Mouse (Mus musculus): ENCODE data around the gene Fam102a. TPM values are rescaled to one million over a fixed set of nuclear protein-coding genes. Genes with fewer than 3 reads are reported as not detected.

The Fam102a gene
- polyA plus RNA-seq, 1 experiment: 37.5 TPM

- Histone ChIP-seq H3K36me3 (ENCODE audit: control insufficient read depth, insufficient read depth, low read length) (peaks cover 3% of the 10 kb centered on the region; the same call in 1 of the 2 replicates), H3K4me1 (ENCODE audit: control insufficient read depth, insufficient read depth, insufficient read length) (peaks cover 4% of the 10 kb centered on the region), H3K27me3 (ENCODE audit: control insufficient read depth, insufficient read depth, low read length) (no peaks in the 10 kb centered on the region; the same call in 1 of the 2 replicates), H3K4me3 (ENCODE audit: extremely low read depth, insufficient read depth, insufficient read length) (peak overlapping the region; percentile 16; the same call in 1 of the 2 replicates), H3K27ac (ENCODE audit: insufficient read depth, low read length) (no peak overlapping the region)
- DNase-seq (ENCODE audit: low read depth in 1 of 2, low spot score in 2 of 2): peak in 1 of 2 experiments; percentile 81
- TF ChIP-seq CTCF (IDR thresholded peaks at IDR 0.05; ENCODE audit: extremely low read depth, insufficient read depth, insufficient read length, insufficient replicate concordance) (peak; percentile 84), POLR2A (IDR thresholded peaks at IDR 0.05; ENCODE audit: low read depth, low read length) (no peak)
- WGBS: under 1% methylated on average over 11 of the region's 11 CpGs
Observed at GRCm38 (mm10) chr2:32602600-32603054, 67.5 kb downstream of the Fam102a start.

- no peaks in the 10 kb centered on the region; the same call in 1 of the 2 replicates for H3K27me3 ChIP-seq (ENCODE audit: control insufficient read depth, insufficient read depth, low read length)
- peaks cover 14% of the 10 kb centered on the region for H3K4me1 ChIP-seq (ENCODE audit: control insufficient read depth, insufficient read depth, insufficient read length)
- H3K36me3 ChIP-seq (ENCODE audit: control insufficient read depth, insufficient read depth, low read length): no peaks in the 10 kb centered on the region
- no peak for TF ChIP-seq POLR2A (IDR thresholded peaks at IDR 0.05; ENCODE audit: low read depth, low read length)
- no peak for TF ChIP-seq CTCF (IDR thresholded peaks at IDR 0.05; ENCODE audit: extremely low read depth, insufficient read depth, insufficient read length, insufficient replicate concordance)
- H3K4me3 ChIP-seq (ENCODE audit: extremely low read depth, insufficient read depth, insufficient read length): no peak overlapping the region
- no peak overlapping the region for H3K27ac ChIP-seq (ENCODE audit: insufficient read depth, low read length)
- DNase-seq (ENCODE audit: low read depth in 1 of 2, low spot score in 2 of 2): no peak
- 72% methylated on average over 10 of the region's 10 CpGs for WGBS
Observed at GRCm38 (mm10) chr2:32604631-32605030, 69.5 kb downstream of the Fam102a start.

GRCm38 (mm10) chr2:32606161-32607142 lies 71.3 kb downstream of the Fam102a start:
- Histone ChIP-seq H3K27me3 (ENCODE audit: control insufficient read depth, insufficient read depth, low read length) (no peaks in the 10 kb centered on the region; the same call in 1 of the 2 replicates), H3K27ac (ENCODE audit: insufficient read depth, low read length) (no peak overlapping the region), H3K4me3 (ENCODE audit: extremely low read depth, insufficient read depth, insufficient read length) (peak overlapping the region; percentile 56), H3K36me3 (ENCODE audit: control insufficient read depth, insufficient read depth, low read length) (no peaks in the 10 kb centered on the region), H3K4me1 (ENCODE audit: control insufficient read depth, insufficient read depth, insufficient read length) (peaks cover 11% of the 10 kb centered on the region)
- TF ChIP-seq CTCF (IDR thresholded peaks at IDR 0.05; ENCODE audit: extremely low read depth, insufficient read depth, insufficient read length, insufficient replicate concordance): peak; percentile 15; the same call in 1 of the 2 replicates
- no peak for TF ChIP-seq POLR2A (IDR thresholded peaks at IDR 0.05; ENCODE audit: low read depth, low read length)
- DNase-seq (ENCODE audit: low read depth in 1 of 2, low spot score in 2 of 2): peak in 1 of 2 experiments; percentile 78
- WGBS: 16% methylated on average over 54 of the region's 55 CpGs

DNA sequence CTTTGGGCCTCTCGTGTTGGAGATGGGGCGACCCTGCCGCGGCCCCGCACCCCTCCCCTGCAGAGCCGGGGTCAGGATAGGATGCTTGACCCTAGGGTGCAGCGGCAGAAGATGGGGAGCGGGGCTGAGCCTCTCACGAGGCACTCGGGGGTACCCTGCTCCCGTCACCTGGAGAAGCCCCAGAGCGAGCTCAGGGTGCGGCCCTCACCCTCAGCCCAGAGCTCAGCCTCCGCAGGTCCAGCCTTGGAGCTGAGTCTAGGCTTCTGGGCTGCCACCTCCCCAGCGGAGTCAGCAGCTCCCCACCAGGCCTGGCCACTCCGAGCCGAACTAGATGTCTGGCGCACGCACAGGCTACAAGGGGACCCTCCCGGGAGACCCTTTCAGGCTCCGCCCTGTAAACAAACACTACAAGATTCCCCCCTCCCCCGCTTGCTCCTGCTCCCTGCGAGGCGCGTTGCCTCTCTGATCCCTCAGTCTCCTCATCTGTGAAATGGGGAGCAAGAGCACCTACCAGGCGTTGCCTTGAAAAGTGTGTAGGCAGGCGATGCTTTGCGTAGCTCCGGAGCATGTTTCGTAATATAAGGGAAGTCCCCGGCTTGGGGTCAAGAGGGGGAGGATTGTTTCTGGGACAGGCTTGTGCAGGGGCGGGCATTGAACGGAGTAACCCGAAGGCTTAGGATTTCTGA lies 72.3 kb downstream of the Fam102a start:
- no peaks in the 10 kb centered on the region for H3K36me3 ChIP-seq (ENCODE audit: control insufficient read depth, insufficient read depth, low read length)
- 1% methylated on average over 33 of the region's 34 CpGs for WGBS
- H3K27ac ChIP-seq (ENCODE audit: insufficient read depth, low read length): peak overlapping the region; percentile 46; the same call in 1 of the 2 replicates
- peak in 1 of 2 experiments; percentile 34 for DNase-seq (ENCODE audit: low read depth in 1 of 2, low spot score in 2 of 2)
- no peaks in the 10 kb centered on the region; the same call in 1 of the 2 replicates for H3K27me3 ChIP-seq (ENCODE audit: control insufficient read depth, insufficient read depth, low read length)
- no peak for TF ChIP-seq POLR2A (IDR thresholded peaks at IDR 0.05; ENCODE audit: low read depth, low read length)
- TF ChIP-seq CTCF (IDR thresholded peaks at IDR 0.05; ENCODE audit: extremely low read depth, insufficient read depth, insufficient read length, insufficient replicate concordance): no peak
- H3K4me3 ChIP-seq (ENCODE audit: extremely low read depth, insufficient read depth, insufficient read length): peak overlapping the region; percentile 56
- peaks cover 11% of the 10 kb centered on the region for H3K4me1 ChIP-seq (ENCODE audit: control insufficient read depth, insufficient read depth, insufficient read length)

DNA sequence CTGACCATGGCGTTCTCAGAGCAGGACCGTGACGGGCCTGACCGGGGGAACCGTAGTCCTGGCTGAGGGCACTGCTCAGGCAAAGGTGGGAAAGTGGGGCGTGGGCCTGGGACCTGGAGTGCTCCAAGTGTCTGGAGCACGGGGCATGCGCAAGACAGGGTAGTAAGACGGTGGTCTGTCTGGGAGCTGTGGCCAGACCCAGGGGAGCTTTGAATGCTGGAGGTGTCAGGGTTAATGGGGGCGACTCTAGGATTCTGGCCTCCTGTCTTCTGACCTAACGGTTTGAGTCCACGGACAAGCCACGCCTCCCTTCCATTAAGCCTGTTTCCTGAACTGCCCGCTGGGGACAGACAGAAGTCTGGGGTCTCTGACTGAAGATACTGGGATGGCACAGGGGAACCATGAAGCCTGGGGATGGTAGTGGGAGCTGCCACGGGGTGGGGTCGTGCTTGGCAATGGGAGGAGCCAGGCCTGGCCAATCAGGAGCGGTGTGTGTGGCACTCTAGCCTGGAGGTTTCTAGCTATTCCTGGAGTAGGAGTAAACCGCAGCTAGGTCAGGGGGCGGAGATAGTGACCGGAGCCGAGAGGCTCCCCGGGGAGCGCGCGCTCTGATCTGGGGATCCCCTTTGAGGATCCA lies 73.1 kb downstream of the Fam102a start:
- peak overlapping the region; percentile 31; the same call in 1 of the 2 replicates for H3K4me3 ChIP-seq (ENCODE audit: extremely low read depth, insufficient read depth, insufficient read length)
- WGBS: 2% methylated on average over 25 of the region's 25 CpGs

More for the DNA sequence above, 73.1 kb downstream of the Fam102a start:
- H3K27ac ChIP-seq (ENCODE audit: insufficient read depth, low read length): peak overlapping the region; percentile 54
- peak in 1 of 2 experiments; percentile 34 for DNase-seq (ENCODE audit: low read depth in 1 of 2, low spot score in 2 of 2)
- H3K27me3 ChIP-seq (ENCODE audit: control insufficient read depth, insufficient read depth, low read length): no peaks in the 10 kb centered on the region; the same call in 1 of the 2 replicates
- H3K36me3 ChIP-seq (ENCODE audit: control insufficient read depth, insufficient read depth, low read length): no peaks in the 10 kb centered on the region
- H3K4me1 ChIP-seq (ENCODE audit: control insufficient read depth, insufficient read depth, insufficient read length): peaks cover 11% of the 10 kb centered on the region
- TF ChIP-seq POLR2A (IDR thresholded peaks at IDR 0.05; ENCODE audit: low read depth, low read length) (no peak), CTCF (IDR thresholded peaks at IDR 0.05; ENCODE audit: extremely low read depth, insufficient read depth, insufficient read length, insufficient replicate concordance) (no peak)
